Mouse (Mus musculus) megakaryocyte, embryonic 14.5 days (primary cell): ENCODE data around the gene Ctrb1.

Source experiments
- FLI1 ChIP-seq: IDR thresholded peaks from 2 replicates; pipeline ENCODE4 v1.6.1; 2012; ENCODE audit warnings: low read length, inconsistent platforms, mixed read lengths
- GATA1 ChIP-seq: IDR thresholded peaks from 3 replicates; pipeline ENCODE4 v1.6.1; 2012; ENCODE audit warnings: mixed read lengths, low read length, inconsistent platforms, borderline replicate concordance

DNA sequence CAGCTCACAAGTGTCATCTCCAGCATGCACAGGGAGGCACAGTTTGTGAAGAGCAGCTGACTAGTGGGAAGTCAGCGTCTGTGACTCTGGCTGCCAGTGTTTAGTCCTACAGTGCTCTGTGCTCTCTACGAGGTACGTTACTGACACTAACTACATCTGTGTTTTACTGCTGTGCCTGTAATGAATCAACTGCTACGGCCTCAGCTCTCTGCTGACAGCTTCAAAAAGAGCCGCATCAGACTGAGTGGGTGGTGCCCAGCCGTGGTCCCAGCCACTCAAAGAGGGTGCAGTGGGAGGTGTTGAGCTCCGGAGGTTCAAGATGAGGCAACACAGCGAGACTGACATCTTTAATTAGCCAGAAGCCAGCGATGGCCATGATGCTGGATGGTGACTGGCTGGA is 21.3 kb upstream of the Ctrb1 start:
- no peak for TF ChIP-seq FLI1
- no peak for TF ChIP-seq GATA1
